Mouse (Mus musculus) cerebellum, adult (tissue): ENCODE measurements around the gene Sema6c.
"Not testable (repeated sequence)": the region's sequence is repeated elsewhere in the genome, so short reads cannot be mapped to it uniquely, and the experiment has no call there.

Experiments used
- ATAC-seq: cut with Nextera tagmentation; 2 replicates; pipeline ENCODE4 v1.9.2; 2017; ENCODE audit warnings: mild to moderate bottlenecking, moderate library complexity, mixed read lengths; ENCODE audit not compliant: insufficient number of reproducible peaks, low FRiP score, low TSS enrichment

The Sema6c gene

GRCm38 (mm10) chr3:95159987-95160963, at the start of gene Sema6c:
Gene Sema6c, plus strand, starts transcription at chr3:95160457.
- peak; percentile 98 for ATAC-seq

GRCm38 (mm10) chr3:95110911-95111726, 49.1 kb upstream of the Sema6c start, which contains the start of gene Vps72:
Gene Vps72, plus strand, starts transcription at chr3:95111022.
- peak; percentile 71; the same call in 1 of the 2 replicates for ATAC-seq

DNA sequence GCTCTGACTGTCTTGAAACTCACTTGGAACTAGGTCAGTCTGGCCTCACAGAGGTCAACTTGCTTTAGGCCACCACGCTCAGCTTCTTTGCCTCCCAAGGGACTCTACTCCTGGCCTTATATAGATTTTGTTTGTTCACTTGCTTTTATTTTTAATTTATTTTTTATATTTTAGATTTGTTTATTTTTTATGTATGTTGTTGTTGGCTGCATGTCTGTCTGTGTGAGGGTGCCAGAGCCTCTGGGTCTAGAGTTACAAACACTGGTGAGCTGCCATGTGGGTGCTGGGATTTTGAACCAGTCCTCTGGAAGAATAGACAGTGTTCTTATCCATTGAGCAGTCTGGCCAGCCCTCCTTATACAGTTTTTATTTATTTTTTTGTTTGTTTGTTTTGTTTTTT, 47.5 kb upstream of the Sema6c start:
- ATAC-seq = no peak

DNA sequence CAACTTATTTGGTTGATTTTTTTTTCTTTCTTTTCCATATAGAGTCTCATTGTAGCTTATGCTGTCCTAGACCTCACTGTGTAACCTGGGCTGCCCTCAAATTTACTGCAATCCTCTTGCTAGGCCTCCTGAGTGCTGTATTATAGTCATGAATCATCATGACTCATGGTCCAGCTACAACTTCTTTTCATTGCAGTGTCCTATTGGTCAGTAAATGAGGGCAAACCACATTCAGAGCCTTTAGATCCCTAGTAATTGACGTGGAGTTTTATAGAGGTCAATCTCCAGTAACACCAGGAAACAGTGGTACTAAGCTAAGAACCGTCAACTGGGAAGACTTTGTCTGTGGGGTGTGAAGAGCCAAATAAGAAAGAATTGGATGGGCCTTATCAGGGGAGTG, 42.5 kb upstream of the Sema6c start:
- ATAC-seq = no peak

DNA sequence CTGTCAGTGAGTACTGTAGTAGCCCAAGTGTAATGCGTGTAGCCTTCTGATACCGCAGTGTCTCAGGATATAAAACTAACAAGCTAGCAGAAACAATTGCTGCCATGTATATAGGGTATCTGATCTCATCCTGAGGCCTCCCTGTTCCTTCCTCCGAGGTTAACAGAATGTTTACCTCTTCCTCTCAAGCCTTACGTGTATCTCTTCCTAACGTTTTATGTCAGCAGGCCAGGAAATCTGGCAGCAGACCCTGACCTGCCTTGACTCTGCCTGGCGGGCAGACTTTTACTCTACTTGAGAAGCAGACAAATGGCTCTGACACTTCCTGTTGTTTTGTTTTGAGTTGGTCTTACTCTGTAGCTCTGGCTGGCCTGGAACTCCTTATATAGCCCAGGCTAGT, 38.7 kb upstream of the Sema6c start:
- ATAC-seq = no peak

- no peak for ATAC-seq
Measured at GRCm38 (mm10) chr3:95124246-95124645, 36.0 kb upstream of the Sema6c start, which contains the start of gene Tmod4. Gene Tmod4, plus strand, starts transcription at chr3:95124476.

DNA sequence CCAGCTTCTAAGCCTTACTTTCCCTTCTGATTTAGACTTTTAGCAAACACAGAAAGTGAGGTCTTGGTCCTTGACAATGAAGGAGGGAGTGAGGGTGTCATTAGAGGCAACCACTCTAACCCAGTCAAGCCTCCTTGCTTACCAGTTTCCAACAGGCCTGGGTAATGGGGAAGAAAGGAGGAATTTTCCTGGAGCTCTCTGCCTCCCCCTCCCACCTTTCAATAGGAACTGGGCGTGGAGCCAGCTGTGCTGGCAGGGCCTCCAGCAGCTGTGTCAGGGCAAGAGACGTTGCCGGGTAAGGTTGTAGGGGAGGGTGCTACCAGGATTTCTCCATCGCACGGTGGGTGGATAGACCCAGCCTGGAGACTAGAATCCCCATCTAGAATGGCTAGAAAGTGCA, 35.3 kb upstream of the Sema6c start:
- no peak for ATAC-seq

- ATAC-seq = 0 out of 2 replicates have a peak, but pooled peaks have one; percentile 52
Measured at GRCm38 (mm10) chr3:95129226-95129651, 31.0 kb upstream of the Sema6c start.

DNA sequence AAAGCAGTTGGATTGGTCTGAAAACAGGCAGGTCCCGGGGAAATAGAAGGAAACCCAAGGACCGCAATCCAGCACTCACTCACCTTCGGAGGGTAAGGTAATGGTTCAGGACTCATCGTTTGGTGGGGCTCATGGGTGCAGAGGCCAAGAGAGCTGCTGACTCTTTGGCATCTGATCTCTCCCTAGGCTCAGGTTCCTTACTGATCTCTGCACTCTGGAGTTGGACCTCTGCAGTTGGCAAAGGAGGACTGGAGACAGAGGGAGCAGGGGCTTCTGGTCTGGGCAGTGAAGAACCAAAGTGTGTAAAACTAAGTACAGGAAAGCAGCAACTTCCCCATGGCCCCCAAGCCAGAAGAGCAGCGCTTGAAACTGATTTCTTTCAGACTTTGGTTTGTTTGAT, 30.2 kb upstream of the Sema6c start:
- ATAC-seq = no peak

DNA sequence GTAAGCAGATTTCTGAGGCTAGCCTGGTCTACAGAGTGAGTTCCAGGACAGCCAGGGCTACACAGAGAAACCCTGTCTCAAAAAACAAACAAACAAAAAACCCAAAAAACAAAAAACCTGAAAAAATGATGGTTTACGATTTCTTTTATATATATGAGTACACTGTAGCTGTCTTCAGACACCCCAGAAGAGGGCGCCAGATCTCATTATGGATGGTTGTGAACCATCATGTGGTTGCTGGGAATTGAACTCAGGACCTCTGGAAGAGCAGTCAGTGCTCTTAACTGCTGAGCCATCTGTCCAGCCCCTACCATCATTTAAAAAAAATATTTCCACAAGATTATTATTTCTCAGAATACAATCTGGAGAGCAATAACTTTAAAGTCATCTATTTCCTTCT, 27.9 kb upstream of the Sema6c start:
- ATAC-seq = not testable (repeated sequence)

DNA sequence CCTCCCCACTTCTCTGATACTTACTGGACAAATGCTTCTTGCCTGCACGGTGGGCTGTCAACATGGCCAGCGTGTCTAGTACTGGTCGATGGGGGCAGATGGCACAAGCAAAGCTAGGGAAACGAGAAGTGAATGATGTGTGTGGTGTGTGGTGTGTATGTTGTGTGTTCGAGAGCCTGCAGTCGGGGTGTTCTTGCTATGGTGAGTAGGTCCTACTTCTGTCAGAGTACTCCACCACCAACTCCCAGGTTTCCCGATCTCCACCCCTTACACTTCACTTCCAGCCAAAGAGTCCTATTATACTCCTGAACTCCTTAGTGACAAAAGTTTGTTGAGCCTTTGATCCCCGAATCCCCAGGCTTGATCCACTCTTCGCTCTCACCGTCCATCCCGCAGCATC, 27.1 kb upstream of the Sema6c start:
- no peak for ATAC-seq

DNA sequence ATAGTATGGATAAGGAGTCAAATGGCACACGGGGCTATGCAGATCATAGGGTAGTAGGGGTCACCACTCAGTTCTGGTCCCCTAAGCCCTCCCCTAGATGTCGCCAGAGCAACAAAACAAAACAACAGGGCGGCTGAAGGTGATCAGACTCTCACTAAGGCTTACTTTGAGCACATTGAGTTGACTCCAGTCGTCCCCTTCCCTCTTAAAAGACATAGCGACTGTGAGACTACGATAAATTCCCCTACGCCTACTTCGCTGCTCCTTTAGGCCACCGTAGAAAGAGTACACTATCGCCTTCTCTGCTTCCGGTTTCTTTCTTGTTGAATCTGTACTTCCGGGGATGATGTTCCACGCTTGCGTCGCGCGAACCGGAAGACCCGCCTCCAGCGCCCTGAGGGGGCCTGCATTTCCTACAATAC, 26.6 kb upstream of the Sema6c start, which contains the start of the genes Scnm1 and Lysmd1:
Scnm1 (minus strand) TSS at position 332 of the 422 bp plus-strand sequence.
Lysmd1 (plus strand) TSS at position 409 of the 422 bp plus-strand sequence.
- peak; percentile 89 for ATAC-seq

DNA sequence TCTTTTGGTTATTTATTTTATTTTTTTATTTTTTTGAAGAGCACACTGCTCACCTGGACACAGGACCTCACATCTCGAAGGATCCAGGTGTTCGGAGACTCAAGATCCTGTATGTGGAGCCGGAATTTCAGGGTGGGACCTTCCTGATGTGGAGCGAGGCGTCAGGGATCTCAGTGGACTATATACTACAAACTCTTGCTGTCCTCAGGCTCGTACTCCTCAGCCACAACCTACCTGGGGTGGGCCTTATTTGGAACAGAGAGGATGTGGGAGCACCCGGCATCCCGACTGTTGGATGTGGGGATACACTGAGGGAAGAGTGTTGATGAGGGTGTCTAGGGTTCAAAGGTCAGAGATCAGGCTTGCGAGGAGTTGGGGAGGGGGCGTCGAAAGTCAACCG, 26.1 kb upstream of the Sema6c start:
- ATAC-seq = 0 out of 2 replicates have a peak, but pooled peaks have one; percentile 6

DNA sequence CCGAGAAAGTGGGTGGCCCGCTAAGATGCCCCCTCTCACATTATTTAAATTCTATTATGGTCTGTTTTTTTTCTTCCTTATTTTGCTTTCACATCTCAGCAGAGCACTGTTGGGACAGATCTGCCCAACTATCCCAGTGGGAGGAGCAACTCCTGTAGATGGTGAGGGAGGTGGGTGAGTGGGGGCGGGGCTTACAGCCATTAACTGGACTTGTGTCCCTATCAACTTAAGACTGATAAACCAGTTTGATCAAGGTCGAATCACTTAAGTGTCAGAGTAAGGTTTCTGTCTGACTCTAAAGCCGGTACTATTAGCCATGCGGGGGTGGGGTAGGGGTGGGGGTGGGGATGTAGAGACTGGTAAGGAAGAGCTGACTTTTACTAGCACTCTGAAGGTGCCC, 25.2 kb upstream of the Sema6c start:
- no peak for ATAC-seq

DNA sequence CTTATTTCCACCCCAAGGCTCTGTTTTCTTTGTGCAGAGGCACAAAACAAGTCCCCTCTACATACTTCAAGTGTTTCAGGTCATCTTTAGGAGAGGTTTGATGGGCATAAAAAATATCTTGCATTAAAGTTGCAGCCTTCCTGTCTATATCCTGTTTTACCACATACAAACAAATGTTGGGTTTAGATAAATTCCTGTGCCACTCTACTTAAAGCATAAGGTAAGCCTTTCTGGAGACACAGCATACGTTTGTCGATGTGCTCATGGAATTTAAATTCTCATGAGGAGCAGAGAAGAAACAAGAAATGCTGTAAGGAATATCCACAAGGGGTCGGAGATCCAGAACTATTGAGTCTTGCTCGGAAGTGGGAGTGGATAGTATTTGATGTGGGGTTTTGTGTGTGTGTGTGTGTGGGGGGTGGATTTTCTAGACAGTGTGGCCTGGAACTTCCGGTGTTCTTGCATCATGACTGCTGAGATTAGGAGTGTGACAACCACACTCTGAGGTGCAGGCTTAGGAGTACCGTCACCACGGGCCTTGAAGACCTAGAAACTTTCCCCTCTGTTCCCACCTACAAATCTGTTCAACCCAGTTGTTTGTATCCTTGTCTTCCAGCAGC, 24.7 kb upstream of the Sema6c start:
- ATAC-seq = no peak

DNA sequence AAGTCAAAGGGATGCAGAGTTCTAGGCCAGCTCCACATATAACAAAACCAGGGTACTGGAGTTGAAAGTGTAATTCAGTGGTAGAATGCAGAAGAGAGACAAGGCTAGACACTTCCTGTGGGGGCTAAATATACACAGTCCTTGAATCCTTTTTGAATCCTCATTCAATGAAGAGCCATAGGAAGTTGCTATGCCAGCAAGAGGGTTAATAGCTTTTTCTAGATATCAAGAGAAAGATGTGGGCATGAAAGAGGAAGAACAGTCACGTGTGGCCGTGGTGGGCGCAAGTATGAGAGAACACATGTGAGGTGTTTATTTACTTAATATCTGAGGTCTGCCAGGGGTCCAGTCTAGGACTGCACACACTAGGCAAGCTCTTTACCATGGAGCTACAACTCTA, 23.9 kb upstream of the Sema6c start:
- ATAC-seq = no peak

DNA sequence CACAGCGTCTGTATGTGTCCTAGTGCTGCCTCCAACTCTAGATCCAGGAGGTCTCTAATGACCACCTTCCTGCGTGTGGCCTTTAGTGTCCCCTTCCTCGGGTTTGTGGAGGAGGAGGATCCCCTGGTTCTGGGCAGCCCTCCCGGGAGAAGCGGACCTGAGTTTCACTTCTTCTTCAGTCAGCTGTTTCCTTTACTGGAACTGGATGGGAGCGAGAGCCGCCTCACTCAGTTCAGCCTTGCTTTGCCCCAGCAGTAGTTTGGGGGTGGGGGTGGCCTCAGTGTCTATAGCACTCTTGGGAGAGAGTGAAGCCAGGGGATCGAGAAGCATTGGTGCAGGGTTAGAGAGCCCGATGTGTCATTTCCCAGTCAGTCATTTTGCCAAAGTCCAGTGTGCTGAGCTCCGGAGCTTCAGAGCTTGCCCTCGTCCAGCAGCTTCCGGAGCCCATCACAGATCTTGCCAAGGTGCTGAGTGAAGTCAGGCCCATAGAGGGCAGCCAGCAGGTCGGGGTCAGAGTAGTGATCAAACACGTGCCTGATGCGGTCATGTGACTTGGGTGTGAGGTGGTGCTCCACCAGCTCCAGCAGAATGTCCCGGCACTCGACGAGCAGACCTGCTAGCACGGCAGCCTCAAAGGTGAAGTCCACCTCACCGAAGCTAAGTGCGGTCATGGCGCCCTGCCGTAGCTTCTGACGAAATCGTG, 20.5 kb upstream of the Sema6c start:
- ATAC-seq = no peak

DNA sequence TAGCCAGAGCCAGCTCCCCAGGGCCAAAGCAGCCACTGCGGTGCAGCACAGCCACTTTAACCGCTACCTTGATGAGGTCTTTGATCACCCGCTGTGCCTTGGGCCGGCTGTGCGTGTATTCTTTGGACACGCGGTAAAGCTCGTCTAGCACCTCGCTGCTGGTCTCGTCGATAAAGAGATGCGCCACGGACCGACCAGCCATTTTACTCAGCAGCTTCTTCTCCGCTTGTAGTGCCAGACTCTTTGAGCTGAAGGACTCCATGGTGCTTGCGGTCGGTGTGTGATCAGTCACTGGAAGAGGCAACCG, 20.0 kb upstream of the Sema6c start:
- ATAC-seq = no peak

- ATAC-seq = no peak
Measured at GRCm38 (mm10) chr3:95140795-95141194, 19.5 kb upstream of the Sema6c start.

DNA sequence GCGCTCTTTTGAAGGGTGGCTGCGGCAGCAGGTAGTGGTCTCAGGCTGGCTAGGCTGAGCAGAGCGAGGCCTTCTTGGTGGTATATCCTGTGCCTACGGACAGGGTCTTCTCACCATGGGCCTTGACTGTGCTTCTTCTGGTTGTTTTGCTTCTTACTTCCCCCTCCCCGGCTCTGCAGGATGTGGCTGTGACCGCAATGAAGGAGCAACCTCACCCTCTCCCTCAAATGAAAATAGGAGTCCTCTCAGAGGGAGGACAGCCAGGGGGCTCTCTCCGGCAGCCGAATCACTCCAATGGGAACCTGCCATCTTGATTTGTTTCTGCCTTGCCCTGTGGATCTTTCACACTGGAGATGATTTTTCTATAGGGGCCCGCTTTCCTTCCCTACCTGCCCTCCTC, 18.8 kb upstream of the Sema6c start:
- ATAC-seq = no peak
